Mouse (Mus musculus) left cerebral cortex, adult 8-10 months (tissue): ENCODE measurements around the gene Abhd17a. TPM values are rescaled to one million over a fixed set of nuclear protein-coding genes. Genes with fewer than 3 reads are reported as not detected.

ENCODE experiments used
- DNase-seq, 2 experiments: peaks; one replicate each; pipeline ENCODE4 v3.0.0; 2022; ENCODE audit warnings: low spot score in 2 of 2
- total RNA-seq, 4 experiments: library from RNA; stranded (reverse); gene quantifications; 2 replicates each; pipeline ENCODE4 v1.2.4; 2022

Abhd17a gene
- 100 to 1,000 TPM; 157 to 168 (median 166) TPM for total RNA-seq

- DNase-seq = peak; percentile 74 to 95
Measured at GRCm38 (mm10) chr10:80589879-80590854, at the start of gene Abhd17a. Abhd17a (minus strand) TSS chr10:80590341.

GRCm38 (mm10) chr10:80635345-80635744 lies 45.2 kb upstream of the Abhd17a start:
- DNase-seq = no peak

GRCm38 (mm10) chr10:80628925-80629324 lies 38.8 kb upstream of the Abhd17a start:
- no peak for DNase-seq

- no peak for DNase-seq
Measured at GRCm38 (mm10) chr10:80627685-80628084, 37.5 kb upstream of the Abhd17a start.

GRCm38 (mm10) chr10:80625764-80626163 lies 35.6 kb upstream of the Abhd17a start:
- DNase-seq = no peak

- DNase-seq = no peak
Measured at GRCm38 (mm10) chr10:80623457-80624191, 33.5 kb upstream of the Abhd17a start.

- peak in 1 of 2 experiments; percentile 61 for DNase-seq
Measured at GRCm38 (mm10) chr10:80622661-80623456, 32.7 kb upstream of the Abhd17a start, which contains the start of gene Csnk1g2. Csnk1g2 (plus strand) TSS chr10:80622838.

- DNase-seq = peak; percentile 98 to 100
Measured at GRCm38 (mm10) chr10:80621940-80622660, 32.0 kb upstream of the Abhd17a start.

GRCm38 (mm10) chr10:80621690-80621939 lies 31.5 kb upstream of the Abhd17a start:
- no peak for DNase-seq

- DNase-seq = no peak
Measured at GRCm38 (mm10) chr10:80620796-80621689, 30.9 kb upstream of the Abhd17a start.

- no peak for DNase-seq
Measured at GRCm38 (mm10) chr10:80620365-80620764, 30.2 kb upstream of the Abhd17a start.

GRCm38 (mm10) chr10:80619465-80620244 lies 29.5 kb upstream of the Abhd17a start:
- no peak for DNase-seq

- no peak for DNase-seq
Measured at GRCm38 (mm10) chr10:80618181-80618580, 28.0 kb upstream of the Abhd17a start.

- no peak for DNase-seq
Measured at GRCm38 (mm10) chr10:80614351-80614750, 24.2 kb upstream of the Abhd17a start.

- DNase-seq = no peak
Measured at GRCm38 (mm10) chr10:80613821-80614220, 23.7 kb upstream of the Abhd17a start.

- no peak for DNase-seq
Measured at GRCm38 (mm10) chr10:80611905-80612304, 21.8 kb upstream of the Abhd17a start.

GRCm38 (mm10) chr10:80611024-80611423 lies 20.9 kb upstream of the Abhd17a start:
- no peak for DNase-seq

- DNase-seq = no peak
Measured at GRCm38 (mm10) chr10:80610116-80610785, 20.1 kb upstream of the Abhd17a start.
